Mouse (Mus musculus) heart, embryonic 10.5 days (tissue): ENCODE measurements around the gene Crim1. TPM values are rescaled to one million over a fixed set of nuclear protein-coding genes. Genes with fewer than 3 reads are reported as not detected.
A peak's percentile ranks its signal among the peaks of the same experiment; 100 is the strongest.

ENCODE experiments used
- DNase-seq: peaks from one replicate; pipeline ENCODE4 v3.0.0-alpha.2; 2017; ENCODE audit warnings: low spot score
- H3K27ac ChIP-seq: fragments of 300-500 bp; sonication (generic); 2 replicates; pipeline ENCODE4 v1.5.1; 2016; ENCODE audit warnings: mild to moderate bottlenecking
- H3K27me3 ChIP-seq: fragments of 300-500 bp; sonication (generic); 2 replicates; pipeline ENCODE4 v1.6.1; 2016; ENCODE audit warnings: mild to moderate bottlenecking; ENCODE audit not compliant: poor library complexity, insufficient read depth, severe bottlenecking
- H3K36me3 ChIP-seq: fragments of 300-500 bp; sonication (generic); 2 replicates; pipeline ENCODE4 v1.6.1; 2016; ENCODE audit warnings: mild to moderate bottlenecking, moderate library complexity
- H3K4me1 ChIP-seq: fragments of 300-500 bp; sonication (generic); 2 replicates; pipeline ENCODE4 v1.6.1; 2016; ENCODE audit warnings: mild to moderate bottlenecking
- H3K4me3 ChIP-seq: fragments of 300-500 bp; sonication (generic); 2 replicates; pipeline ENCODE4 v1.5.1; 2016; ENCODE audit warnings: mild to moderate bottlenecking, moderate library complexity
- H3K9me3 ChIP-seq: fragments of 300-500 bp; sonication (generic); 2 replicates; pipeline ENCODE4 v1.6.1; 2016; ENCODE audit warnings: mild to moderate bottlenecking, moderate library complexity
- WGBS: fragments of 180-500 bp; shearing (Covaris S2); methylation state at CpG from one replicate; pipeline ENCODE4 v1.1.7; 2016; 5-methylcytosine and 5-hydroxymethylcytosine counted together
- polyA plus RNA-seq: library from polyadenylated mRNA; unstranded; fragments of >200 nt; fragmentation: Nextera tagmentation; extraction: Ambion mirVana; gene quantifications from 2 replicates; pipeline ENCODE4 v1.2.1, GENCODE M21; 2016

The Crim1 gene
- polyA plus RNA-seq, 1 experiment from 2014 or later = 3.6 TPM

GRCm38 (mm10) chr17:78283271-78283992, 83.4 kb downstream of the Crim1 start:
- Histone ChIP-seq H3K4me3 (no peak overlapping the region), H3K9me3 (no peaks in the 10 kb centered on the region), H3K27me3 (peaks cover 9% of the 10 kb centered on the region; the same call in 1 of the 2 replicates), H3K36me3 (0 out of 2 replicates have a peak, but pooled peaks cover 1% of the 10 kb centered on the region), H3K4me1 (peaks cover 8% of the 10 kb centered on the region; the same call in 1 of the 2 replicates), H3K27ac (no peak overlapping the region)
- DNase-seq = no peak
- 84% methylated on average over 11 of the region's 11 CpGs for WGBS

GRCm38 (mm10) chr17:78286021-78286420, 86.0 kb downstream of the Crim1 start:
- Histone ChIP-seq H3K9me3 (no peaks in the 10 kb centered on the region), H3K4me1 (0 out of 2 replicates have a peak, but pooled peaks cover 8% of the 10 kb centered on the region), H3K27ac (no peak overlapping the region), H3K36me3 (0 out of 2 replicates have a peak, but pooled peaks cover 1% of the 10 kb centered on the region), H3K27me3 (peaks cover 9% of the 10 kb centered on the region; the same call in 1 of the 2 replicates), H3K4me3 (no peak overlapping the region)
- no peak for DNase-seq
- WGBS = 87% methylated on average over 13 of the region's 13 CpGs

- no peak overlapping the region for H3K27ac ChIP-seq
- H3K36me3 ChIP-seq = no peaks in the 10 kb centered on the region
- H3K4me3 ChIP-seq = no peak overlapping the region
- WGBS = 75% methylated on average over 2 of the region's 2 CpGs
- H3K4me1 ChIP-seq = no peaks in the 10 kb centered on the region
- H3K27me3 ChIP-seq = peaks cover 9% of the 10 kb centered on the region; the same call in 1 of the 2 replicates
- no peaks in the 10 kb centered on the region for H3K9me3 ChIP-seq
- no peak for DNase-seq
These were observed 87.3 kb downstream of the Crim1 start for GRCm38 (mm10) chr17:78287391-78287790.

GRCm38 (mm10) chr17:78290153-78290876, 90.3 kb downstream of the Crim1 start:
- peak; percentile 82 for DNase-seq
- Histone ChIP-seq H3K27ac (no peak overlapping the region), H3K27me3 (peaks cover 9% of the 10 kb centered on the region; the same call in 1 of the 2 replicates), H3K36me3 (no peaks in the 10 kb centered on the region; the same call in 1 of the 2 replicates), H3K4me1 (no peaks in the 10 kb centered on the region), H3K4me3 (no peak overlapping the region), H3K9me3 (no peaks in the 10 kb centered on the region)
- 88% methylated on average over 6 of the region's 6 CpGs for WGBS

GRCm38 (mm10) chr17:78291030-78291429, 91.0 kb downstream of the Crim1 start:
- Histone ChIP-seq H3K27ac (no peak overlapping the region), H3K4me1 (no peaks in the 10 kb centered on the region), H3K36me3 (no peaks in the 10 kb centered on the region; the same call in 1 of the 2 replicates), H3K4me3 (no peak overlapping the region), H3K9me3 (no peaks in the 10 kb centered on the region), H3K27me3 (peaks cover 5% of the 10 kb centered on the region; the same call in 1 of the 2 replicates)
- no peak for DNase-seq
- WGBS = 96% methylated on average over 5 of the region's 5 CpGs

- Histone ChIP-seq H3K27ac (no peak overlapping the region), H3K9me3 (no peaks in the 10 kb centered on the region), H3K4me1 (no peaks in the 10 kb centered on the region), H3K4me3 (no peak overlapping the region), H3K36me3 (no peaks in the 10 kb centered on the region; the same call in 1 of the 2 replicates), H3K27me3 (peaks cover 3% of the 10 kb centered on the region; the same call in 1 of the 2 replicates)
- no peak for DNase-seq
- WGBS = 85% methylated on average over 7 of the region's 7 CpGs
These were observed 92.3 kb downstream of the Crim1 start for GRCm38 (mm10) chr17:78292301-78292700.

GRCm38 (mm10) chr17:78292827-78293488, 92.9 kb downstream of the Crim1 start:
- Histone ChIP-seq H3K27me3 (peaks cover 9% of the 10 kb centered on the region; the same call in 1 of the 2 replicates), H3K27ac (no peak overlapping the region), H3K4me3 (no peak overlapping the region), H3K9me3 (no peaks in the 10 kb centered on the region), H3K36me3 (no peaks in the 10 kb centered on the region; the same call in 1 of the 2 replicates), H3K4me1 (peaks cover 1% of the 10 kb centered on the region)
- DNase-seq = no peak
- WGBS = 93% methylated on average over 10 of the region's 10 CpGs

- Histone ChIP-seq H3K27ac (no peak overlapping the region), H3K4me3 (no peak overlapping the region), H3K36me3 (no peaks in the 10 kb centered on the region; the same call in 1 of the 2 replicates), H3K27me3 (peaks cover 14% of the 10 kb centered on the region), H3K9me3 (no peaks in the 10 kb centered on the region), H3K4me1 (peaks cover 17% of the 10 kb centered on the region)
- 81% methylated on average over 7 of the region's 7 CpGs for WGBS
- DNase-seq = no peak
These were observed 95.9 kb downstream of the Crim1 start for GRCm38 (mm10) chr17:78295979-78296378.

GRCm38 (mm10) chr17:78298140-78298539, 98.1 kb downstream of the Crim1 start:
- WGBS = 69% methylated on average over 5 of the region's 5 CpGs
- peaks cover 17% of the 10 kb centered on the region for H3K4me1 ChIP-seq
- DNase-seq = no peak
- H3K27ac ChIP-seq = no peak overlapping the region
- no peaks in the 10 kb centered on the region for H3K9me3 ChIP-seq
- peaks cover 29% of the 10 kb centered on the region for H3K27me3 ChIP-seq
- no peaks in the 10 kb centered on the region for H3K36me3 ChIP-seq
- H3K4me3 ChIP-seq = no peak overlapping the region

GRCm38 (mm10) chr17:78298967-78299540, 99.0 kb downstream of the Crim1 start:
- H3K4me1 ChIP-seq = peaks cover 22% of the 10 kb centered on the region
- H3K27ac ChIP-seq = peak overlapping the region; percentile 42; the same call in 1 of the 2 replicates
- no peaks in the 10 kb centered on the region for H3K9me3 ChIP-seq
- WGBS = 19% methylated on average over 8 of the region's 8 CpGs
- 0 out of 2 replicates have a peak, but pooled peaks cover 4% of the 10 kb centered on the region for H3K36me3 ChIP-seq
- H3K4me3 ChIP-seq = peak overlapping the region; percentile 24; the same call in 1 of the 2 replicates
- peaks cover 29% of the 10 kb centered on the region for H3K27me3 ChIP-seq
- DNase-seq = peak; percentile 82

GRCm38 (mm10) chr17:78303053-78303452, 103.0 kb downstream of the Crim1 start:
- Histone ChIP-seq H3K27ac (no peak overlapping the region), H3K36me3 (0 out of 2 replicates have a peak, but pooled peaks cover 7% of the 10 kb centered on the region), H3K4me1 (peaks cover 19% of the 10 kb centered on the region), H3K4me3 (no peak overlapping the region), H3K27me3 (peaks cover 30% of the 10 kb centered on the region), H3K9me3 (no peaks in the 10 kb centered on the region)
- 85% methylated on average over 2 of the region's 2 CpGs for WGBS
- DNase-seq = no peak

GRCm38 (mm10) chr17:78304059-78304458, 104.0 kb downstream of the Crim1 start:
- peaks cover 29% of the 10 kb centered on the region for H3K27me3 ChIP-seq
- 83% methylated on average over 13 of the region's 13 CpGs for WGBS

More at GRCm38 (mm10) chr17:78304059-78304458, 104.0 kb downstream of the Crim1 start:
- Histone ChIP-seq H3K27ac (no peak overlapping the region), H3K4me1 (peaks cover 10% of the 10 kb centered on the region), H3K4me3 (no peak overlapping the region), H3K36me3 (0 out of 2 replicates have a peak, but pooled peaks cover 11% of the 10 kb centered on the region), H3K9me3 (no peaks in the 10 kb centered on the region)
- DNase-seq = no peak
